Mouse (Mus musculus) megakaryocyte, embryonic 14.5 days (primary cell): Measurements from ENCODE around the gene Atp10a. TPM values are rescaled to one million over a fixed set of nuclear protein-coding genes. Genes with fewer than 3 reads are reported as not detected.

Source experiments
- H3K27me3 ChIP-seq: replicated peaks from 2 replicates; pipeline ENCODE3; 2012; ENCODE audit warnings: inconsistent platforms
- H3K36me3 ChIP-seq: replicated peaks from 2 replicates; pipeline ENCODE3; 2012; ENCODE audit warnings: low read length, inconsistent platforms, mixed read lengths
- H3K4me1 ChIP-seq: 2 replicates; pipeline ENCODE4 v1.6.1; 2012; ENCODE audit warnings: inconsistent platforms
- H3K4me3 ChIP-seq: replicated peaks from 2 replicates; pipeline ENCODE3; 2012; ENCODE audit warnings: moderate library complexity, mild to moderate bottlenecking, inconsistent platforms
- H3K9me3 ChIP-seq: 2 replicates; pipeline ENCODE4 v1.6.1; 2012; ENCODE audit warnings: inconsistent platforms
- FLI1 ChIP-seq: IDR thresholded peaks from 2 replicates; pipeline ENCODE4 v1.6.1; 2012; ENCODE audit warnings: low read length, inconsistent platforms, mixed read lengths
- GATA1 ChIP-seq: IDR thresholded peaks from 3 replicates; pipeline ENCODE4 v1.6.1; 2012; ENCODE audit warnings: mixed read lengths, low read length, inconsistent platforms, borderline replicate concordance
- polyA plus RNA-seq: library from polyadenylated mRNA; stranded (reverse); fragments of >175 nt; gene quantifications from 2 replicates; pipeline ENCODE4 v1.2.3, GENCODE M21; 2012; ENCODE audit warnings: low replicate concordance; ENCODE audit not compliant: insufficient read depth

Atp10a gene
- polyA plus RNA-seq, 1 experiment = 1.3 TPM

DNA sequence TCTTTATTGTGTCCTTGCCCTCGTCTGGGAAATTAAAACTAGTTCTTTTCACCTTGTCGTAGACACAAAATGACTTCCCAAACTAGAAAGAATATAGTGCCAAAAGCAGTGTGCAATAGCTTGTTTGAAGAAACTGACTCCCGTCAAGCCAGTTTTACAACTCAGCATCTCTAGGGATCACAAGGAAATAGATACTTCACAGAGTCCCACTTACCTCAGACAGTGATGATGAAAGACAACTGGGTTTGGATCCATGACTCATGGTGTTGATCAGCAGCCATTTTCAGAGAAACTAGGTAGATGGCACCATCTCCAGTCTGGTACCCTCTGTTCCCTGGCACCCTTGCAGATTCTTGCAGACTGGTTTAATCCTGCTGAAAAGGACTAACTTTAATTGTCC lies 53.3 kb downstream of the Atp10a start:
- TF ChIP-seq GATA1 (no peak), FLI1 (no peak)
- Histone ChIP-seq H3K9me3 (no peaks in the 10 kb centered on the region), H3K4me1 (peaks cover 8% of the 10 kb centered on the region; the same call in 1 of the 2 replicates), H3K4me3 (no peak overlapping the region), H3K27me3 (no peaks in the 10 kb centered on the region), H3K36me3 (no peaks in the 10 kb centered on the region)

DNA sequence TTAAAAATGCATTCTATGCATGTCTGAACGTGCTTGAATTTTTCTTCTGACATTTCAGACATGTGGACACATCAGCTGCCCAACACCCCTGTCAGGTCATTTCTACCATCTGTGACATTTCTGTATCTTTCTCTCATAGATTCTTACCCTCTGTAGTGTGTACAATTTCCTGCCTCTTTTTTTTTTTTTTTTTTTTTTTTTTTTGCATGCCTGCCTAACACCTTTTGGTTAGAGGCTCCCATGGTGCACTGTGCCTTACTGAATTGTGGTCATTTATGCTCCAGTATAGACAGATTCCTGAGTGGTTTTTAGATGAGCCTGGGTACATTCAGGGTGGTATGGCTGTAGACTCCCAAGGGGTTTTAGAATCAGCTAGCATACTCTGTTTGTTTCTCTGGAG lies 54.3 kb downstream of the Atp10a start:
- Histone ChIP-seq H3K4me1 (peaks cover 12% of the 10 kb centered on the region; the same call in 1 of the 2 replicates), H3K9me3 (no peaks in the 10 kb centered on the region), H3K36me3 (no peaks in the 10 kb centered on the region), H3K4me3 (no peak overlapping the region), H3K27me3 (no peaks in the 10 kb centered on the region)
- TF ChIP-seq GATA1 = no peak
- TF ChIP-seq FLI1 = no peak

DNA sequence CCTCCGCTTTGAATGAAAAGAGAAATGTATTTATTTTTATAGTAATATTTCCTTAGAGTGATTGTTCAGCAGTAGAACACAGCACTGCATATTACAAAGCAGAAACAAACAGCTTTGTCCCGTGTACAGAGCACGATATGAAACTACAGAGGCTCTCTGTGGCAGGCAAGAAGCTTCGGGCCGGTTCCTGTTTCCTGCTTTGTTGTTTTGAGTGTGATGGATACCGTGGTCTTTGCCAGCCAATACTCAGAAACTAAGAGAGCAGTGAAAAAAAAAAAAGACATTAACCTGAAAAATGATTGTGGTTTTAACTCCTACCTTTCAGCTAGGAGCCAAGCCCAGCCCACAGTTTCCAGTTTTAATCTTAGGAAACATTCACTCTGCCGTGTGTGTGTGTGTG lies 55.8 kb downstream of the Atp10a start:
- peaks cover 18% of the 10 kb centered on the region for H3K4me1 ChIP-seq

DNA sequence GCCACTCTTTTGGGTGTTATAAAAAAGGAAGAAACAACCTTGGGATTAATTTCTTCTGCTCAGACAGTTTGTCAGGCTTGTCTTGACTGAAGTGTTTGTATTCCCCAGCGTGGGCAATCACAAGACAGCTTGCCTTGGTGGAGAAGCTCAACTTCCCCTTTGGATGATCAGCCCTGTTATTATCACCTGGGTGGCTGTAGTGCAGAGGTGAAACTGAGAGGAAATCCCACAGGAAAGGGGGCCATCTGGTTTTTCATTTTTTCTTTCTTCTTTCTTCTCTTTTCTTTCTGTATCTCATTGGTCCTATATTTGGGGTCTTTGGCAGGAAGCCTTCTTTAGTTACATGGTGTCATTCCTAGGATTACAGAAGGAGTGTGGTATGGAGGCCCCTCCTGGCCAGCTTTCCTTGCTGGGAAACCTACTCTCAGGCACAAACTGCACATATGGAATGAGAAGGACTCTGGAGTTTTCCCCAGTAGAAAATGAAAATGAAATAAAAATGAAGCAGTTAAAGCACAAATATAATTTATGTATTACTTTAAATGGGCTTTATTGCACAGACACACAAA lies 59.7 kb downstream of the Atp10a start:
- Histone ChIP-seq H3K4me3 (no peak overlapping the region), H3K9me3 (no peaks in the 10 kb centered on the region), H3K4me1 (peaks cover 30% of the 10 kb centered on the region), H3K36me3 (no peaks in the 10 kb centered on the region), H3K27me3 (no peaks in the 10 kb centered on the region)
- no peak for TF ChIP-seq GATA1
- no peak for TF ChIP-seq FLI1

More for the DNA sequence above, 55.8 kb downstream of the Atp10a start:
- H3K9me3 ChIP-seq = no peaks in the 10 kb centered on the region
- no peaks in the 10 kb centered on the region for H3K27me3 ChIP-seq
- H3K4me3 ChIP-seq = peak overlapping the region; percentile 80
- TF ChIP-seq GATA1 (no peak), FLI1 (no peak)
- H3K36me3 ChIP-seq = no peaks in the 10 kb centered on the region

DNA sequence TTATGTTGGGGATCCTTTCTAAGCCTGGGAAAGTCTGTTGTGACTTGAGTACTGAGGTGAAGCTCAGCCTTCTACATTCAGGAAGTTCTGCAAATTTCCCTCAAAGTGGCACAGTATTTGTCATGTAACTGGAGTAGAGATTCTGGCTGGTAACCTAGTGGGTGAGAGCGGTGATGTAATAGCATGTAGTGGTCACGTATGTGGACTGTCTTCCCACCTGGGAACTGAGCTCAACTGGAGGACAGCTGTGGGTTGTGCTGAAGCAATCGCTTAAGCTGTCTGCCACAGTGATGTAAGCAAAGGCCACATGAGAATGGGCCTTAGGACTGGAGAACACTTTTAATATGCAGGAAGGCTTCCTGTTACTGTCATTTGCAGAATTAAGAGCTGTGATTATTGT lies 60.7 kb downstream of the Atp10a start:
- no peaks in the 10 kb centered on the region for H3K27me3 ChIP-seq
- H3K4me1 ChIP-seq = peaks cover 26% of the 10 kb centered on the region
- no peak for TF ChIP-seq FLI1
- no peak for TF ChIP-seq GATA1
- H3K4me3 ChIP-seq = peak overlapping the region; percentile 25
- no peaks in the 10 kb centered on the region for H3K9me3 ChIP-seq
- no peaks in the 10 kb centered on the region for H3K36me3 ChIP-seq

DNA sequence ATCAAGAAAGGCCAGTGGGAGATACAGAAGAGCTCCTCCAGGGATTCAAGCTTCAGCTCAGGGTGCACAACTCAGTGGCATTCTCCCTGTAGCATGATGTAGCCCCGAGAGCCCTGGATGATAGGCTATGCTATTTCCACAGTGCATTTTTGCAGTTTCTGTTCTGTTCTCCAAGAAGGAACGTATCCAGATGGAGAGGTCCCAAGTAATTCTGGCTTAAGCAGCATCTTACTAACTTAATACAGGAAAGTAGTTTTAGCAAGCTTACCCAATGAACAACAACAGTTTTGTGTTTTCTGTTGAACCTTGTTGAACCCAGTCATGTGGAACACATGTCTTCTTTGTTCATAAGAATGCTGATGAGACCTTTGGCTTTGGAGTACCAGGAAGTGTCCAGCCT lies 62.6 kb downstream of the Atp10a start:
- Histone ChIP-seq H3K4me1 (peaks cover 39% of the 10 kb centered on the region), H3K9me3 (no peaks in the 10 kb centered on the region), H3K27me3 (no peaks in the 10 kb centered on the region), H3K4me3 (no peak overlapping the region), H3K36me3 (no peaks in the 10 kb centered on the region)
- no peak for TF ChIP-seq GATA1
- no peak for TF ChIP-seq FLI1

DNA sequence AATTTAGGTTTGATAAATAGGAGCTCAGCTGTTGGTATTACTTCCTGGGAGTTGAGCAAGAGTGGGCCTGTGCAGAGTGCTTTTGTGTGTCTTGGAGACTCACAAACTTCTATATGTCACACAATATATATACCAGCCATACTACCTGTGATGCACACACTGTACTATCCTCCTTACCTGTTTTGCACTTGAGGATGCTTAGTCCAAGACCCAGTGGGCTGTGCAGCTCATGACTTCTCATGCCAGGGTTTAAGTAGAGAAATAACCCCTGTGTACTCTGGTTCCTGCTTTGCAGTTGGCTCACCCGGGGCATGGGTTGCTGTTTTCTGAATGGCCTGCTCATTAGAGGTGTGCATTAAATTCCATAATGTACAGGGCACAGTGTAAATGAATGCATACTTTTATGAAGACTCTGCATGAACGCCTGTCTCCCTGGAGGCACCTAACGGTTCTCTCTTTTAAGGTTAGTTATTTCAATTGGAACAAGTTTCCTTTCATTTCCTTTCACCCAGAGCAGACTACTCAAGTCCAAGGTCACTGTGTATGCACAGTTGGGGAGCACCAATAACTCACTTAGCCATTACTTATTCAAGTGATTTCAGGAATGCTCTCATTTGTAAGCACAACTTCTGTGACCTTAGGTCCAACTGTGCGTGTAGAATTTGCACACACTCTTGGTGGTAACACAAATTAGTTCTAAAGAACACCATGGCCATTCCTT lies 63.4 kb downstream of the Atp10a start:
- H3K4me1 ChIP-seq = peaks cover 39% of the 10 kb centered on the region
- TF ChIP-seq GATA1 (no peak), FLI1 (no peak)
- H3K4me3 ChIP-seq = no peak overlapping the region
- H3K9me3 ChIP-seq = no peaks in the 10 kb centered on the region
- H3K27me3 ChIP-seq = no peaks in the 10 kb centered on the region
- no peaks in the 10 kb centered on the region for H3K36me3 ChIP-seq

DNA sequence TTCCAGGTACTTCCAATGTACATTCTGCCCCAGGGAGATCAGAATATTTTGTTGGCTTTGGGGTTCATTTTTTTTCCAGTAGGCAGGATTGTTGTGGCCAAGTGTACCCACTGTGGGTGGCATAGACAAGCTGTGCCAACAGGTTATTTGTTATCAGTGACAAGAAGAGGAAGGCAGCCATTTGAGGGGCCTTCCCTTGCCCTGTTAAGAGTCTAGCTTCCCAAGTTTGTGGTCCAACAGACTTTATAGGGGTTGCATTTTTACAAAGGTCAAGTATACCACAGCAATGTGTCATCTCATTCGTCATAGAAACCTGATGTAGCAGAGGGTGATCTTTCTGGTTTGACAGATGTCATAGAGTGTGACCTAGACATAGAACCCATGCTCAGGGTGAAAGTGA lies 66.3 kb downstream of the Atp10a start:
- Histone ChIP-seq H3K36me3 (no peaks in the 10 kb centered on the region), H3K4me1 (peaks cover 58% of the 10 kb centered on the region), H3K9me3 (no peaks in the 10 kb centered on the region), H3K4me3 (no peak overlapping the region), H3K27me3 (no peaks in the 10 kb centered on the region)
- TF ChIP-seq FLI1 (no peak), GATA1 (no peak)

DNA sequence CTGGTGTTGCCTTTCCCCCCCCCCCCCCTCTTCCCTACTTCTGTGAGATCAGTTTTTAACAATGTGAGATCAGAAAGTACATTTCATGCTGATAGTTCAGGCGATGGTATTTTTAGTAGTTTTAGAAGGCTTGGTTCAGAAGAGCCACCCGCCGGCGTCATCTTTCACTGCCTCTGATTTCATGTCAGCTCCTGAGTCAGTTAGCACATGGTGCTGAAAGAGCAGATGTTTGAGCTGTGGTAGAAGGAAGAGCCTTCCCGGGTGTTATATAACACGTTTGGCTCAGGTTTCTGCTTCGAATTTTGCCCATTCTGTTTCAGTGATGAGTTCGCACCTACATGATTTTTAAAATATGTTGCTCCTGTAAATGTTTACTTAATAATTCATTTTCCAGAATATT lies 74.2 kb downstream of the Atp10a start:
- Histone ChIP-seq H3K36me3 (no peaks in the 10 kb centered on the region), H3K4me3 (peak overlapping the region; percentile 7), H3K9me3 (no peaks in the 10 kb centered on the region), H3K4me1 (peaks cover 84% of the 10 kb centered on the region), H3K27me3 (no peaks in the 10 kb centered on the region)
- TF ChIP-seq FLI1 (no peak), GATA1 (no peak)

DNA sequence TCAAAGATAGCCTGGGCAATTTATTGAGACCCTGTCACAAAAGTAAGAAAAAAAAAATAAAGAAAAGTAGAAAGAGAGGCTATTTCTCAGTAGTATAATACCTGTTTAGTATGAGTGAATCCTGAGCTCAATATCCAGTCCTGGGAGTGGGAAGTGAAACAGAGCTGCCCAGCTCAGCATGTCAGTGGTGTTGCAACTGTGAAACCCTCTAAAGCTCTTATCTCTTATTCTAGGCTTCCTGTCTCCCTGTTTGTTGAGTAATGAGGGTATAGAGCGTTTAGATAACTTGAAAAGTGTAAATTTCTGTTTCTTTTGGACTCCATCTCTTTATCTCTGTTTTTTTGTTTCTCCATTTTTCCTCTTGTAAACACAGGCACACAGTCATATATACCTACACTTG lies 74.9 kb downstream of the Atp10a start:
- H3K4me3 ChIP-seq = peak overlapping the region; percentile 69
- H3K27me3 ChIP-seq = no peaks in the 10 kb centered on the region
- no peaks in the 10 kb centered on the region for H3K36me3 ChIP-seq
- TF ChIP-seq FLI1 (no peak), GATA1 (no peak)
- H3K9me3 ChIP-seq = no peaks in the 10 kb centered on the region
- peaks cover 77% of the 10 kb centered on the region for H3K4me1 ChIP-seq

DNA sequence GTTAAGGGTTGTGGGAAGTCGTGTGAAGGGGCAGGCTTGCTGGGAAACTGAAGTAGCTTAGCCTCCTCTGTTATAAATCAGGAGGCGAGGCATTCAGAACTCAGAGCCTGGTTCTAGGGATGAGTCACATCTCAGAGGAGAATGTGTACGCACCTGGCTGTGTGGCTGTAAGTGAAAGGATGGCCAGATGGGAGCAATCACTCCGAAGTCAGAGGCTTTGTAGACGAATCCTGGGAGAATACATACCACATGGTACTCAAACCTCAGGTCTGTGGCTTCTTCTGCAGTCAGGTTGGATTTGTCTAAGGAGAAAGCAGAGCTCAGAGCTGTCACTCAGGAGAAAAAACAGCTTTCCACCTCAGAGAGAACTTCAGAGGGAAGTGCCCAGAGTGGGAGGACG lies 76.4 kb downstream of the Atp10a start:
- Histone ChIP-seq H3K4me1 (peaks cover 71% of the 10 kb centered on the region), H3K9me3 (no peaks in the 10 kb centered on the region), H3K4me3 (no peak overlapping the region), H3K36me3 (no peaks in the 10 kb centered on the region), H3K27me3 (no peaks in the 10 kb centered on the region)
- TF ChIP-seq GATA1 = no peak
